Mouse (Mus musculus) lung, adult 2 months (tissue): ENCODE results near the gene Polr1a.

Experiments used
- CTCF ChIP-seq: fragments of 200-500 bp; IDR thresholded peaks from 2 replicates; pipeline ENCODE4 v1.5.1; 2011; ENCODE audit warnings: mild to moderate bottlenecking, low read length, control low read depth; ENCODE audit not compliant: insufficient read depth
- POLR2A ChIP-seq: fragments of 200-500 bp; IDR thresholded peaks from 2 replicates; pipeline ENCODE4 v1.6.1; 2011; ENCODE audit warnings: low read depth, mild to moderate bottlenecking, control low read depth, low read length, borderline replicate concordance; ENCODE audit errors: extremely low read depth

GRCm38 (mm10) chr6:71930830-71931437 lies 22.1 kb downstream of the Polr1a start:
- TF ChIP-seq CTCF (no peak), POLR2A (no peak)
